17 mouse cellular contexts compared by ENCODE assay signal in the genomic region with DNA sequence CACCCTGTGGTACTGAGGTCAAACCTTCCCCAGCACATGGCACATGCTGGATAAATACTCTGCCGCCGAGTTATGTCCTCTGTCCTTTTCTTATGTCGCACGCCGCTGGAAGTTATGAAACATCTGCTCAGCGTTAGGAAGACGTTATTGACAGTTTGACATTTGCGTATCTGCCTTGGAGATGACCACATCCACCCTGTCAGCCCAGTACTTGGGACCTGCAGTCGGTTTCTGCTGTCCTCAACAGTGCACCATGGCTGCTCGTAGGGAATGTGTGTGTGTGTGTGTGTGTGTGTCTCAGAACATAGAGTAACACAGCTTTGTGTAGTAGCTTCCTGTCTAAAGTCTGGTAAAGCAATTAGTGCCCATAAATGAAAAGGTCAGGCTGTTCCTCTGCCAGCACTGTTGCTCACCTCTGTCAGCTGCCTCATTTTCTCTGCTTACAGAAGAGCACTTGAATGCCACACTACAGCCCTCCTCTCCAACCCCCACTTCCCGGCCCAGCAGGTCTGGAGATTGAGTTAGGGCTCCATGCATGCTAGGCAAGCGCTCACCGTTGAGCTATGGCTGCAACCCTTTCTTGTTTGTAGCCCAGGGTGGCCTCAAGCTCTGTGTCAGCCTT. TPM values are rescaled to one million over a fixed set of nuclear protein-coding genes. Genes with fewer than 3 reads are reported as not detected.
DNase-seq lines count a peak whose midpoint lies in the region; ATAC-seq lines count a peak whose summit lies in the region.
"Had no signal": no experiment of that assay in that cellular context is flagged by ENCODE, and none has a peak within 500 bp of the region (broad histone marks: within the 10 kb centered on the region; RNA-seq: fewer than 3 reads in every experiment).

No protein-coding gene starts in this region.

- intact Hi-C loops in gastrocnemius, postnatal 14 days (cut with DNase I; ENCODE audit: low total_unique reads): no loop called here

- no peak overlapping the region for H3K4me3 ChIP-seq in liver, embryonic 15.5 days (replicated peaks)
- no peak overlapping the region for H3K4me3 ChIP-seq in liver, embryonic 12.5 days
- H3K4me3 ChIP-seq in lung, embryonic 15.5 days: no peak overlapping the region
- H3K4me3 ChIP-seq: forebrain, embryonic 13.5 days; liver, embryonic 13.5 days; midbrain, embryonic 12.5 days had no signal

- 60% methylated on average over 13 of the region's 13 CpGs for WGBS in liver, embryonic 15.5 days (ENCODE audit: insufficient replicate concordance)
- whole genome bisulfite sequencing in liver, embryonic 12.5 days (ENCODE audit: insufficient replicate concordance): 62% methylated on average over 13 of the region's 13 CpGs
- WGBS in lung, embryonic 15.5 days: 45% methylated on average over 13 of the region's 13 CpGs

- H3K9me3 ChIP-seq in liver, embryonic 15.5 days (replicated peaks): no peaks in the 10 kb centered on the region
- H3K9me3 ChIP-seq in liver, embryonic 12.5 days (replicated peaks): no peaks in the 10 kb centered on the region
- no peaks in the 10 kb centered on the region for H3K9me3 ChIP-seq in lung, embryonic 15.5 days
- H3K9me3 ChIP-seq: forebrain, embryonic 13.5 days; liver, embryonic 13.5 days; midbrain, embryonic 12.5 days had no signal

- peak; percentile 16 for DNase-seq in gastrocnemius, postnatal 14 days
- no peak for DNase-seq in gastrocnemius, postnatal 10 days
- no peak for DNase-seq in c-Kit-positive CD71-positive TER-119-positive erythroid progenitor cells, embryonic 14.5 days (ENCODE audit: low spot score)
- no peak for DNase-seq in layer of hippocampus, adult 18-20 months (ENCODE audit: low spot score in 2 of 2)
- DNase-seq: B cell, adult 2 months; cerebellum, adult 2 months; kidney, adult 18-20 months; kidney, postnatal 25 days; liver, embryonic 13.5 days; right cerebral cortex, postnatal 25 days had no signal

- ATAC-seq in liver, embryonic 15.5 days (ENCODE audit: insufficient read depth): no peak
- no peak for ATAC-seq in liver, embryonic 12.5 days
- ATAC-seq in lung, embryonic 15.5 days (ENCODE audit: borderline replicate concordance, extremely low read depth, low FRiP score, low TSS enrichment): peak; percentile 38; the same call in 1 of the 2 replicates
- ATAC-seq in neutrophil, adult 5-6 weeks (ENCODE audit: extremely low read depth, insufficient number of reproducible peaks, low FRiP score, poor library complexity, severe bottlenecking): peak; percentile 28; the same call in 1 of the 2 replicates
- ATAC-seq: forebrain, embryonic 13.5 days; hindbrain, postnatal 0 days had no signal

- H3K4me2 ChIP-seq in liver, embryonic 15.5 days: no peak overlapping the region
- H3K4me2 ChIP-seq in liver, embryonic 12.5 days: no peak overlapping the region
- H3K4me2 ChIP-seq in lung, embryonic 15.5 days: no peak overlapping the region
- H3K4me2 ChIP-seq: forebrain, embryonic 13.5 days; liver, embryonic 13.5 days; midbrain, embryonic 12.5 days had no signal

- no peaks in the 10 kb centered on the region for H3K4me1 ChIP-seq in liver, embryonic 15.5 days (replicated peaks)
- H3K4me1 ChIP-seq in liver, embryonic 12.5 days: no peaks in the 10 kb centered on the region
- peaks cover 18% of the 10 kb centered on the region; the same call in 1 of the 2 replicates for H3K4me1 ChIP-seq in lung, embryonic 15.5 days
- H3K4me1 ChIP-seq: forebrain, embryonic 13.5 days; liver, embryonic 13.5 days; midbrain, embryonic 12.5 days had no signal

- H3K36me3 ChIP-seq in liver, embryonic 15.5 days (replicated peaks): no peaks in the 10 kb centered on the region
- H3K36me3 ChIP-seq in liver, embryonic 12.5 days: no peaks in the 10 kb centered on the region
- no peaks in the 10 kb centered on the region for H3K36me3 ChIP-seq in lung, embryonic 15.5 days
- H3K36me3 ChIP-seq: liver, embryonic 13.5 days had no signal

- no peaks in the 10 kb centered on the region for H3K27me3 ChIP-seq in liver, embryonic 15.5 days
- no peaks in the 10 kb centered on the region for H3K27me3 ChIP-seq in liver, embryonic 12.5 days (replicated peaks)
- no peaks in the 10 kb centered on the region for H3K27me3 ChIP-seq in lung, embryonic 15.5 days
- H3K27me3 ChIP-seq: forebrain, embryonic 13.5 days; liver, embryonic 13.5 days; midbrain, embryonic 12.5 days had no signal

- H3K9ac ChIP-seq in liver, embryonic 15.5 days: no peak overlapping the region
- no peak overlapping the region for H3K9ac ChIP-seq in liver, embryonic 12.5 days
- H3K9ac ChIP-seq in lung, embryonic 15.5 days: no peak overlapping the region
- H3K9ac ChIP-seq: forebrain, embryonic 13.5 days; liver, embryonic 13.5 days; midbrain, embryonic 12.5 days had no signal

- 0 out of 2 replicates have a peak overlapping the region, but pooled peaks have one; percentile 29 for H3K27ac ChIP-seq in liver, embryonic 15.5 days (replicated peaks)
- no peak overlapping the region for H3K27ac ChIP-seq in liver, embryonic 12.5 days
- no peak overlapping the region for H3K27ac ChIP-seq in lung, embryonic 15.5 days
- H3K27ac ChIP-seq: forebrain, embryonic 13.5 days; hindbrain, postnatal 0 days; liver, embryonic 13.5 days; midbrain, embryonic 12.5 days had no signal

RNA-seq across cellular contexts. Expression of gene Nucb2, which starts 11.5 kb away (rescaled TPM):
- 10 to 100 TPM; 11.5 to 13.5 TPM for total RNA-seq in gastrocnemius, postnatal 14 days (2021)
- 10 to 100 TPM; 16.6 to 20.2 TPM for total RNA-seq in gastrocnemius, postnatal 10 days (2021)
- 2.7 and 3.0 TPM in 2 replicates for polyA plus RNA-seq in liver, embryonic 15.5 days (2015; fragmentation: Nextera tagmentation; extraction: Ambion mirVana)
- 3.3 and 3.5 TPM in 2 replicates for polyA plus RNA-seq in liver, embryonic 12.5 days (2016; fragmentation: Nextera tagmentation; extraction: Ambion mirVana)
- 18.2 and 19.0 TPM in 2 replicates for polyA plus RNA-seq in lung, embryonic 15.5 days (2015; fragmentation: Nextera tagmentation; extraction: Ambion mirVana)
- 30.6 and 31.2 TPM in 2 replicates for total RNA-seq in neutrophil, adult 5-6 weeks (2017)
- total RNA-seq in layer of hippocampus, adult 18-20 months (2021): 10 to 100 TPM; 19.1 to 20.1 TPM

Comparison
In these comparisons a context has a peak if more than half of its experiments do, and no peak if none do; other contexts are left out.
1. ATAC-seq: peak in lung, embryonic 15.5 days (single experiment) and neutrophil, adult 5-6 weeks (single experiment); none in liver, embryonic 15.5 days (single experiment) and liver, embryonic 12.5 days (single experiment).